Mouse (Mus musculus): ENCODE results near the gene Fxyd7.
A peak's percentile ranks its signal among the peaks of the same experiment; 100 is the strongest.

Fxyd7 gene

GRCm38 (mm10) chr7:31050921-31051320 is 346 bp downstream of the Fxyd7 start:
- peak; percentile 52 for DNase-seq (ENCODE audit: low spot score)

GRCm38 (mm10) chr7:31050487-31050886 is 780 bp downstream of the Fxyd7 start:
- no peak for DNase-seq (ENCODE audit: low spot score)

- peak; percentile 35 for DNase-seq (ENCODE audit: low spot score)
Observed at GRCm38 (mm10) chr7:31049846-31050281, 1.4 kb downstream of the Fxyd7 start.

GRCm38 (mm10) chr7:31049135-31049845 is 2.0 kb downstream of the Fxyd7 start:
- peak; percentile 65 for DNase-seq (ENCODE audit: low spot score)

GRCm38 (mm10) chr7:31042431-31042910 is 8.8 kb downstream of the Fxyd7 start, which contains the start of gene Fxyd5:
Gene Fxyd5, minus strand, starts transcription at chr7:31042481.
- no peak for DNase-seq (ENCODE audit: low spot score)

DNA sequence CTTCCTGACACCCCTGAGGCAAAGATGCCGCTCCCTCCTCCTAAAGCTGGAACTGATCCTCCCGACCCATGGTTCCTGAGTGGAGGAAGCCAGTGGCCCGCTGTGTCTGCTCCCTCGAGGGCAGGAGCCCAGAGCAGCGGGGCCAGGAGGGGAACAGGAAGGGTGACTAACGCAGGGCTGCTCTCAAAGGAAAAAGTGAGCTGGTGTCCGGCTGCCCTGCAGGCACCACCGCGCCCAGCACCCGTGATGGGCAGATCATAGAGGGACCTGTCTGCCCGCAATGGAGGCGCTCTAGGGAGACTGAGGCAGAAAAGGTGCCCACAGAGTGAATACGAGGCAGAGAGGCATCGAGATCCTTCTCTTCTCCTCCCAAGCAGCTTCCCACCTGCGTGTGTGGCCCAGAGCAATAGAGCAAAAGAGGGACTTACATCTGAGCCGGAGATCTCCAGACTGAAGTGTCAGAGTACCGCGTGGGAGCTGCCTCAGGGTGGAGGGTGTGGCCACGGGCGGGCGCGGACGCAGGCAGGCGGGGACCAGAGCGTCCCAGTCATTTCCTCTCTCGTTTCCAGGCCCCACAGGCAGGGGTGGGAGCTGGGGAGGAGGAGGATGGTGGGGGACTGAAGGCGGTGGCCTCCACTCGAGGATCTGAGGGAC is 9.5 kb downstream of the Fxyd7 start:
- DNase-seq (ENCODE audit: low spot score): no peak

DNA sequence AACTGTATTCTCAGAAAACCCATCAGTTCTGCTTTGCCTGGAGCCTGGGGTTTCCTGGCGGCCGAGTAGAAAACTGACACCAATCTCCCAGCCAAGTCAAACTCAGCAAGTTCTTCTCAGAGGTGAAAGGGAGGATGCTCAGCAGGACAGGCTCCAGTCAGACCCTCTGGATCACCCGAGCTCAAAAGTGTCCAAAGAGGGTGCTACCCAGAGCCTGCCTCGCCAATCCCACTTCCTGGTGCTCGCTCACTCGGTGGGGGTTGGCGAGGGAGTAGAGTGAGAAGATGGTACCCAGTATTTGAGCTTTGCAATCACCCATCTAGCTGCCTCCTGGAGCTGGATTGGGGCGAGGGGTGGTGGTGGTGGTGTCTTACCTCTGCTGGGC is 10.3 kb downstream of the Fxyd7 start:
- DNase-seq (ENCODE audit: low spot score): no peak

DNA sequence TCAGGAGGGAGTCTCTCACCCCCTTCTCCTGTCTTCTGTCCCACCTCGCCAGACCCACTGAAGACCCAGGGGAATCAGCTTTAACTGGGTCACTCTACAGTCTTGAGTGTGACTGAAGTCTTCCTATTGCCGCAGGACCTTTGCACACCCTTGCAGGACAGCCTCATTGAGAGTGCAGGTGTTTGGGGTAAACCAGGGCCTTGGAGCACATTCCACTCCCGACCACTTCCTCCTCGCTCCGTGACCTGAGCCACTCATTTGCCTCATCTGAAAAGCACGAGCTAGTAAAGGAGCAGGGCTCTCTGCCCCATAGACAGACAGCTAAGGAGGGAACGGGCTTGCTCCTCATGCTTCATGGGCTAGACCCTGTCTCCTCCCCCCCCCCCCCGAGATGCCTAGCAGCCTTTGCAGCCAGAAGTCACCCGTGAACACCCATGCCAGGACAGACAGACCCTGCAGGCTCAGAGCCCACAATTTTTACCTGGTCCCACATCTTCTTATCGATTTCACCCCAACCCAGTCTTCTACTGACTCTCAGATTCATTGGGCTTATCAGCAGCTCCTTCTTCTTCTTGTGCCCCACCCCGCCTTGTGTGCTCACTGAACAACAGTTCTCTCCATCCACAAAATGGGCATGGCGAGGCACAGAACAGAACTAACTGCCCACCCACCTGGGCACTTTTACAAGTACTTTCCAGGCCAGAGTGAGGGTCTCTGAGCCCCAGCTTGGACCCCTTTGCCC is 10.8 kb downstream of the Fxyd7 start:
- no peak for DNase-seq (ENCODE audit: low spot score)

- no peak for DNase-seq (ENCODE audit: low spot score)
Observed at GRCm38 (mm10) chr7:31039011-31039410, 12.3 kb downstream of the Fxyd7 start.

DNA sequence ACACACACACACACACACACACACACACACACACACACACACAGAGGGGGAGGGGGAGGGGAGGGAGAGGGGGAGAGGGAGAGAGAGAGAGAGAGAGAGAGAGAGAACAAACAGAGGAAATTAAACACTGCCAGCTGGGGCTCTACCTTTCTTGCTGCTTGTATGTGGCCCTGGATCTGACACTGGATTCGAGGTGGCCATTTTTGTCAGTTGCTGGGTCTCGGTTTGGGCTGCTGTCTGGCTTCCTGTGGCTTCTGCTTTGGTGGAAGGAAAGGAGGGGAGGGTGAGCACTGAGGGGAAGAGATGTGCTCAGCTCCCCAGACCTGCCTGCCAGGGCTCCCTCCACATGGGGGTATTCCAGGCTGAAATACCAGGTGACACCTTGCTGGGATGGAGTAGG is 13.6 kb downstream of the Fxyd7 start:
- DNase-seq (ENCODE audit: low spot score): no peak

- DNase-seq (ENCODE audit: low spot score): no peak
Observed at GRCm38 (mm10) chr7:31036917-31037316, 14.3 kb downstream of the Fxyd7 start.

DNA sequence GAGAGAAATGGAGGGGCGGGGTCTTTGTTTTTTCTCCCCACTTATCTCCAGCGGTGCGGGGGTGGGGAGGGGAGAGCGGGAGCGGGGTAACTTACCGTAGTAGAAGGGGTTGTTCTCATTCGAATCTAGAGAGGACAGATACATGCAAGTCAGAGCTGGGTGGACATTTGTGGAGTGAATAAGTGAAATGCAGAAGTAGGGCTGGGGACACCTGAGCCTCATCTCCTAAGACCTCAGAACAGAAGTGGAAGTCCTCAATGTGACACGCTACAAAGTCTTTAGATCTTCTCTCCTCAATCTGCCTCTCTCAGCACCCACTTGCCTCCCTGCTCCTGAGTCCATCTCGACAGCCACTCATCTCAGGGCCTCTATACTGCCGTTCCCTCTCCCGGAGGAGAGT is 16.0 kb downstream of the Fxyd7 start:
- DNase-seq (ENCODE audit: low spot score): no peak

DNA sequence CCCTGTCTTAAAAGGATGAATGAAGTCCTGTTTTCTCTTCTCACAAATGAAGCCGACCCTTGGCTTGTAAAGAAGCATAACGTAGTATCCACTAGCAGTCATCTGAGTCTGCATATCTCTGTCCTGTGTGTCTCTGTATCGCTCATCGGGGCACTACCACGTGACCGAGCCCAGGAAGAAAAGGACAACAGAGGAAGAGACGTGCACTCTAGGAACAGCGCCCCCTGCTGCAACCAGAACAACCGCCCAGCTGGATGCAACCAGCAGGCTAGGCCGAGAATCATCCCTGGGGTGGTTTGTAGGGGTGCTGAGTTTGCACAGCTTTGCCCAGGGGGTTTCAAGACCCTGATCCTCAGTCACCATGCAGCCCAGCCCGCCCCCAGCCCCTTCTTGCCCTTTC is 16.5 kb downstream of the Fxyd7 start:
- DNase-seq (ENCODE audit: low spot score): no peak

DNA sequence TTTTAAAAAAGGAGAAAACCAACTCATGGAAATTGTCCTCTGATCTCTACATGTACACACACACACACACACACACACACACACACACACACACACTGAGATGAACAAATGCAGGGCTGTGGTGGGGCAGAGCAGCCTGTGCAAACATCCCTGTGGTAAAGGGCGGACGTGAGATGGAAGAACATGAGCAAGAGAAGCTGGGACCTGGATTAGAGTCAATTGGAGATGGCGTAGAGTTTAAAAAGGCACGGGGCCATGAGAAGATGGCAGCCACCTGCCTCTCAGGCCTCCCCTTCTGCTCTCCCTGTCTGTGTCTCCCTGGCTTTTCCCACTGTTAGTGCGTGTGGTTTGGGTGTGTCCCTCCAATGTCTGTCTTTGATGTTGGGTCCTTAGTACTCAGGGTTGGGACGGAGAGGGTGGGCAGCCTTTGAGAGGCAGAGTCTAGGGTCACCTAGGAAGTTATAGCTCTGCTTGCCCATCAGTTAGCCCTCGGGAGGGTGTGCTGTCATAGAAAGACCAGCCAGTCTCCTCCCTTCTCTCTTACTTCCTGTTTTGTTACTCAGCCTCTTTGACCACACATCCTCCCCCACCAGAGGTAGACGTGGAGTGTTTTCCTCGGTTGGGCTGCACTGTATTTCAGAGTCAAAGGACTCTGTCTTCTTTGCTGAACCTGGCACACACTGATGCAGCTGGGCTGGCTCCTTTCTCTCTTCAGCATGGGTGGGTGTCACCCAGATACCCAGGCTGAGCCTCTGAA is 17.7 kb downstream of the Fxyd7 start:
- no peak for DNase-seq (ENCODE audit: low spot score)

DNA sequence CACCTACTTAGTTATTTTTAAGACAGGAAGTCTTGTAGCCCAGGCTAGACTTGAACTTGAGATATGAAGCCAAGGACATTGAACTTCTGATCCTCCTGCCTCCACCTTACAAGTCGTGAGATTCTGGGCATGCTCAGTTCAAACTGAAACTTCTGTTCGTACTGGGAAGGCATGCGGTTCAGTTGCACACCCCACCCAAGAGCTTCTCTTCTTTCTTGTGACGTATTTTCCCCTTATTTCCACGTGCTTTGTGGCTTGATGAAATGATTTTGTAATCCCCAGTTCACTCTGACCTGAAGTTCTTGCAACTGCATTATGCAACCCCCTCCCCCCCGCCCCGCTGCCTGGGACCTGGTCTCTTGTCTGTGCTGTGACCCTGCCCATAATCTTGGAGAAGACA is 19.5 kb downstream of the Fxyd7 start:
- DNase-seq (ENCODE audit: low spot score): no peak

- no peak for DNase-seq (ENCODE audit: low spot score)
Observed at GRCm38 (mm10) chr7:31030717-31031116, 20.6 kb downstream of the Fxyd7 start.

GRCm38 (mm10) chr7:31028609-31029008 is 22.7 kb downstream of the Fxyd7 start:
- no peak for DNase-seq (ENCODE audit: low spot score)

GRCm38 (mm10) chr7:31017104-31017901 is 34.0 kb downstream of the Fxyd7 start:
- no peak for DNase-seq (ENCODE audit: low spot score)

- no peak for DNase-seq (ENCODE audit: low spot score)
Observed at GRCm38 (mm10) chr7:31012971-31013370, 38.3 kb downstream of the Fxyd7 start.

- DNase-seq (ENCODE audit: low spot score): no peak
Observed at GRCm38 (mm10) chr7:31008889-31009288, 42.4 kb downstream of the Fxyd7 start.

GRCm38 (mm10) chr7:31008175-31008574 is 43.1 kb downstream of the Fxyd7 start:
- DNase-seq (ENCODE audit: low spot score): no peak

Data from retina, embryonic 14.5 days (tissue).